Mouse (Mus musculus) layer of hippocampus, postnatal 25 days (tissue): ENCODE data around the gene Mob4. TPM values are rescaled to one million over a fixed set of nuclear protein-coding genes. Genes with fewer than 3 reads are reported as not detected.

Experiments
- DNase-seq, 2 experiments: peaks; one replicate each; pipeline ENCODE4 v3.0.0; 2022; ENCODE audit warnings: mixed read lengths in 2 of 2, low spot score in 1 of 2; ENCODE audit errors: extremely low spot score in 1 of 2
- total RNA-seq, 2 experiments: library from RNA; stranded (reverse); gene quantifications; 2 replicates each; pipeline ENCODE4 v1.2.3; 2021

The Mob4 gene
- total RNA-seq, 2 experiments from 2014 or later: 57.1 to 57.5 TPM

- no peak for DNase-seq
Observed at GRCm38 (mm10) chr1:55173720-55174557, 42.9 kb downstream of the Mob4 start.

GRCm38 (mm10) chr1:55174558-55175034, 43.6 kb downstream of the Mob4 start:
- DNase-seq: no peak

GRCm38 (mm10) chr1:55179917-55180566, 49.0 kb downstream of the Mob4 start:
- DNase-seq: no peak

GRCm38 (mm10) chr1:55182392-55182791, 51.4 kb downstream of the Mob4 start:
- no peak for DNase-seq

- no peak for DNase-seq
Observed at GRCm38 (mm10) chr1:55185718-55186117, 54.7 kb downstream of the Mob4 start.

DNA sequence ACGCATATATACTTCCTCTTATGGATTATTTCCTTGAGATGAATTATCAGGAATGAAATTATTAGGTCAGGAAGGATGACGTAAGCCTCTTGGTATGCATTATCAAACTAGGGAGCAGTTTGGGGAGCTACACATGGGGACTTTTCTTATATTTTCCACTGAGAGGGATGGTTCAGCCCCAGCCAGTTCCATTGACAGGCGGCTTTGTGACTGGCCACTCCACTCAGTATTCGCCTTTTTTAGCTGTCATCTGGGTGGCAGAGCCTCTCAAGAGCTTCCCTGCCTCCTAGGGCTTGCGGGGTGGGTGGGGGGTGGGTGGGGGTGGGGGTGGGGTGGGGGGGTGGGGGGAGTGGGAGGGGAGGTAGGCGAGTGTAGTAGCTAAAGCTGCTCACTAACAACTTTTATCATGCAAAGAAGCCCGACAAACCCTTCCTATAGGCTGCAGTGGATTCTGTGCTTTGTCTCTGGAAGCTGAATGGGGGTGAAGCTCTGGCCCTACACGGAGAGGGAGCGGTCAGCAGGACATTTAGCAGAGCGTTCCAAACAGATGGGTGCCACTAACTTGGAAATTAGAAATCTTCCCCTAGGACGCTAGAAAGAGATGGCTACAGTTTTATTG, 55.7 kb downstream of the Mob4 start:
- DNase-seq: no peak

DNA sequence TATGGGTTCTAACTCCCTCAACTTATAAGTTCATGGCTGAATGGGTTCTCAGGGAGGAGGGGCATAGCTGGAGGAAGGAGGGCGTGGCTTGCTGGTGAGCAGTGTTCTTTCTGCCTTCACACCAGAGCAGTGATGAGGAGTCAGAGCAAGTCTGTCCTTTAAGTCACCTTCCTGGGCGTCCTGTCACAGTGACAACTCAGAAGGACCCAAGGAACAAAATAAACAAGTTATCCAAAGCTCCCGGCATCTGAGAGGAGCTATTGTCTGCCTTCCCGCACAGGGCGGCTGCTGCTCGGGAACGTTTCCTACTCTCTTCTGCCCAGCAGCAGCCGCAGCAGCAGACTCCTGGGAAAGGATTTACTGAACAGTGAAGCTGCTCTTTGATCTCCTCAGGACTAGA, 61.0 kb downstream of the Mob4 start:
- no peak for DNase-seq

- peak in 1 of 2 experiments; percentile 38 for DNase-seq
Observed at GRCm38 (mm10) chr1:55192824-55193223, 61.8 kb downstream of the Mob4 start.

GRCm38 (mm10) chr1:55193316-55193715, 62.3 kb downstream of the Mob4 start:
- peak in 1 of 2 experiments; percentile 15 for DNase-seq

DNA sequence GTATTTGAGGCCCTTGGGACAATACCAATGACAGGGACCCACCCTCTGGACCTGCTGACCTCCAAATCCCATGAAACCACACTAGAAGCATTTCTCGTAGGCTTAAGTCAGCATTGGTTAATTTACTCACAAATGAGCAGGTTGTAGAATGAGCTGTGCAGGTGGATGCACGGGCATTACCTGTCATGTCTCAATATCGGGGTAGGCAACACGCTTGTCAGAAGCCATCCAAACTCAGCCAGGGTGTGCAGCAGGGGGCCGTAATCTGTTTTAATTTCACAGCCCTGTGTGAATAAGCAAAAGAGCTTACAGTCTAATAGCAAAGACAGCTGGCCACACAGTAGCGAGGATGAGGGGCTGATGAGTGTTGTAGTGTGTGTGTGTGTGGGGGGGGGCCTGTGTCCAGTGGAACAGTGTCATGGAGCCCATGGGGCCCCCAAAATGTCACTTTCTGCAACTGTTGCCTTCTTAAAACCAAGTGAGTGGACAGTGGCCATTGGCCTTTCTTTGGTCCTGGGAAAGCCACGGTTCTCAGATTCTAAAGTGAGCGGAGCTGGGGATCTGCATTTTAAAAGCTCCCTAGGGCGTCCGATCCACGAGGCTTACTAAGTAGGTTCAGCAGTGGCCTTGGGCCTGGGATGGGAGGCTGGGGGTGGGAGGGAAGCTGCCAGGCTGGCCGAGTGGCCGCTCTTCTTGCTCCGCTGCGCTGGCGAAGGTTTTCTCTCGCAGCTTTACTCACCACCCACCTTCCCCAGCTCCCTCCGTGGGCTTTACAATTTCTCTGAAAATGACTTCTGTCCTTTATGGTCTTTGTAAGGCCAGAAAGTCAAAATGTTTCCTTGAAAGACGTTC, 63.3 kb downstream of the Mob4 start:
- no peak for DNase-seq

- DNase-seq: no peak
Observed at GRCm38 (mm10) chr1:55195021-55195420, 64.0 kb downstream of the Mob4 start.

GRCm38 (mm10) chr1:55196327-55197003, 65.4 kb downstream of the Mob4 start:
- DNase-seq: no peak

DNA sequence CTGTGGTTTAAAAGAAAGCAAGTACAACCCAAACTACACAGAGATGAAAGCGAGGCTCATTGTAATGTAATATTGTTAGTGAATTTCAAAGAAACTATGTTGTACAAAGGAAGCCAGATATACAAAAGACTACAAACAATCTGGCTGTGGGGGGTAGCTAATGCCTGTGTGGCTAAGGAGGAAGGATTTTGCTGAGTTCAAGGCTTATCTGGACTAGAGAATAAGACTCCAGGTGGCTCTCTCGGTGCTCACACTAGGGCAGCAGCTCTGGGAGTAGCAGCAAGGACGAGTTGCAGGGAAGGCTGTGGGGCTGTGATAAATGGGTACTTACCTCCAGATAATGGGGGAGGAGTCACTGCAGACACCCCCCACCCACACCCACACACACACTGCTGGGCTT, 67.7 kb downstream of the Mob4 start:
- DNase-seq: no peak

DNA sequence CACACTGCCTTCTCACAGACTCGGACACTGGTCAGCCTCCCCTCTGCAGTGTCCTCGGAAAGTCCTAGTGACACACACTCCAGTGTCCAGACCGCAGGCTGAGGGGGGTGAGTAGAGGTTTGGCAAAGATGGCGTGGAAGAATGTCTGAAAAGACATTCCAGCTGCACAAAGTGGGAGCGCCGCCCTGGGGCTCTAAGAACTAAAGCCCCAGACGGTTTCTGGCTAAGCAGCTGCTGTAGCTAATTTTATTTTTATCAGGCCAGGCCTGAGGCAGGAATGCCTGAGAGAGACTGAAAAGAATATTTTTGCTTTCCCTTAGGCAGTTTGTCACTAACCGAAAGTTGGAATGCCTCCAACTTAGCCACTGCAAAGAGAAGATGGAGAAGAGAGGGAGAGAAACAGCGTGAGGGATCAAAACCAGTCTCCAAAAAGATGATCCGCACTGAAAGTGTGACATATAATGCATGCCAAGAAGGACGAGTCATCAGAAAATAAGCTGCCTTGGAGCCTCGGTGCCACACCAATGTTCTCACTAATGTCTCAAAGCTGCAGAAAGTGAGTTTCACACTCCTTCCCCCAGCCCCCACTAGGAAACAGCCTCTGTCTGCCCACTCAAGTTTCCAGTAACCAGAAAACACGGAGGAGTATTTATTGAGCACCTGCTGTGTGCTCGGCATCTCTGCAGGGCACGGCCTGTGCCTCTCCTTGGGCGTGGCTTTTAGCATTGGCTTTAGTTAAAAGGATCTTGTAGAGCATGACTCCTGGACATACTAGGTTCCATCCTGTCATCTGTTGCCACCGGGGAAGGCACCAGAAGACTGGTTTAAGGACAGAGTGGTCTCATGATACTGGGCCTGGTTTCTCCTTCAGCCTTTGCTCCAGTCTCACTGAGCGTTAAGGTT, 71.1 kb downstream of the Mob4 start:
- peak; percentile 15 to 18 for DNase-seq

Other genes with a start within 250 kb of the Mob4 start
- 10 to 100 TPM; 17.1 to 17.3 TPM for gene Ankrd44, start 204.8 kb upstream of the Mob4 start, total RNA-seq
- gene Sf3b1, start 103.8 kb upstream of the Mob4 start, total RNA-seq: 100 to 1,000 TPM; 142 to 171 TPM
- gene Coq10b, start 78.5 kb upstream of the Mob4 start, total RNA-seq: 10 to 100 TPM; 17.9 to 19.7 TPM
- 10 to 100 TPM; 94.6 to 99.5 TPM for gene Hspe1, start 43.1 kb upstream of the Mob4 start, total RNA-seq
- 100 to 1,000 TPM; 166 to 180 TPM for gene Hspd1, start 43.0 kb upstream of the Mob4 start, total RNA-seq
- gene Rftn2, start 95.6 kb downstream of the Mob4 start, total RNA-seq: 10 to 100 TPM; 32.0 to 33.8 TPM
- 1 to 10 TPM; 8.2 to 9.8 TPM for gene Mars2, start 105.9 kb downstream of the Mob4 start, total RNA-seq
- gene Boll, start 232.2 kb downstream of the Mob4 start, total RNA-seq: under 1 TPM; 0.42 to 0.84 TPM